Mouse (Mus musculus) midbrain, embryonic 14.5 days (tissue): Measurements from ENCODE around the gene Mboat1. TPM values are rescaled to one million over a fixed set of nuclear protein-coding genes. Genes with fewer than 3 reads are reported as not detected.

Experiments used
- ATAC-seq: fragments of 200-750 bp; cut with Nextera tagmentation; 2 replicates; pipeline ENCODE4 v1.8.0; 2017; ENCODE audit warnings: moderate number of reproducible peaks, moderate library complexity; ENCODE audit not compliant: low FRiP score, low TSS enrichment
- DNase-seq: peaks from one replicate; pipeline ENCODE4 v3.0.0-alpha.2; 2015
- H3K27ac ChIP-seq: fragments of 300-500 bp; sonication (generic); replicated peaks from 2 replicates; pipeline ENCODE4 v1.5.1; 2014; ENCODE audit warnings: mild to moderate bottlenecking, low read depth, low read length, moderate library complexity
- H3K27me3 ChIP-seq: fragments of 300-500 bp; sonication (generic); 2 replicates; pipeline ENCODE4 v1.6.1; 2014; ENCODE audit warnings: low read length, control low read depth, mixed read lengths; ENCODE audit not compliant: control insufficient read depth, insufficient read depth
- H3K36me3 ChIP-seq: fragments of 300-500 bp; sonication (generic); 2 replicates; pipeline ENCODE4 v1.6.1; 2014; ENCODE audit warnings: low read length, control low read depth; ENCODE audit not compliant: control insufficient read depth, insufficient read depth
- H3K4me1 ChIP-seq: fragments of 300-500 bp; sonication (generic); 2 replicates; pipeline ENCODE4 v1.6.1; 2014; ENCODE audit warnings: mild to moderate bottlenecking, antibody characterized with exemption, low read length, control low read depth; ENCODE audit not compliant: control insufficient read depth, insufficient read depth
- H3K4me2 ChIP-seq: fragments of 300-500 bp; sonication (generic); 2 replicates; pipeline ENCODE4 v1.6.1; 2014; ENCODE audit warnings: mild to moderate bottlenecking, low read length, moderate library complexity
- H3K4me3 ChIP-seq: fragments of 300-500 bp; sonication (generic); replicated peaks from 2 replicates; pipeline ENCODE4 v1.5.1; 2014; ENCODE audit warnings: low read depth, low read length
- H3K9ac ChIP-seq: fragments of 300-500 bp; sonication (generic); replicated peaks from 2 replicates; pipeline ENCODE4 v1.6.1; 2014; ENCODE audit warnings: mild to moderate bottlenecking, low read length, moderate library complexity
- H3K9me3 ChIP-seq: fragments of 300-500 bp; sonication (generic); 2 replicates; pipeline ENCODE4 v1.6.1; 2016; ENCODE audit warnings: low read length, control low read depth, mixed read lengths; ENCODE audit not compliant: control insufficient read depth
- WGBS: fragments of 180-500 bp; shearing (Covaris S2); extraction: QIAGEN DNeasy Blood & Tissue Kit; methylation state at CpG from one replicate; pipeline ENCODE4 v1.1.7; 2014; 5-methylcytosine and 5-hydroxymethylcytosine counted together
- polyA plus RNA-seq: library from polyadenylated mRNA; unstranded; fragments of >200 nt; fragmentation: Nextera tagmentation; extraction: Ambion mirVana; gene quantifications from 2 replicates; pipeline ENCODE4 v1.2.1, GENCODE M21; 2014

Gene Mboat1
- polyA plus RNA-seq, 1 experiment from 2014 or later, result 1.9 TPM

DNA sequence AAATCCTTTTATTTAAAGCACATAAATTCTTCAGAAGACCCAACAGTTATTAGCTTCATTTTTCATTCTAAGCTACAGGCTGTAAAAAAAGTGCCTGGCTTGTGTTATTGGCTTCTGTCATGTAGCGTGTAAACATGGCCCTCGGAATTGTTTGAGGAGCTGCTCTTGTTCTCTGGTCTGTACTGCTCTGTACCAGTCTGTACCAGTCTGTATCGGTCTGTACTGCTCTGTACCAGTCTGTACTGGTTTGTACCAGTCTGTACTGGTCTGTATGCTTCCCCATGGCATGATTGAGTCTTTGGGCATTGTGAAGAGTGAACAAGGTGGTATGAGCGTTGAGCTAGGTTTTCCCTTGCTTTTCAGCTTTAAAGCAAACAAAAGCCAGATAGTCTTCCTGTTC is 32.5 kb downstream of the Mboat1 start:
- no peaks in the 10 kb centered on the region for H3K9me3 ChIP-seq
- DNase-seq (no peak), ATAC-seq (no peak)
- no peaks in the 10 kb centered on the region for H3K4me1 ChIP-seq
- no peaks in the 10 kb centered on the region for H3K36me3 ChIP-seq
- H3K4me2 ChIP-seq, result no peak overlapping the region
- no peaks in the 10 kb centered on the region for H3K27me3 ChIP-seq
- no peak overlapping the region for H3K4me3 ChIP-seq
- 77% methylated on average over 4 of the region's 4 CpGs for WGBS
- no peak overlapping the region for H3K9ac ChIP-seq
- H3K27ac ChIP-seq, result no peak overlapping the region

DNA sequence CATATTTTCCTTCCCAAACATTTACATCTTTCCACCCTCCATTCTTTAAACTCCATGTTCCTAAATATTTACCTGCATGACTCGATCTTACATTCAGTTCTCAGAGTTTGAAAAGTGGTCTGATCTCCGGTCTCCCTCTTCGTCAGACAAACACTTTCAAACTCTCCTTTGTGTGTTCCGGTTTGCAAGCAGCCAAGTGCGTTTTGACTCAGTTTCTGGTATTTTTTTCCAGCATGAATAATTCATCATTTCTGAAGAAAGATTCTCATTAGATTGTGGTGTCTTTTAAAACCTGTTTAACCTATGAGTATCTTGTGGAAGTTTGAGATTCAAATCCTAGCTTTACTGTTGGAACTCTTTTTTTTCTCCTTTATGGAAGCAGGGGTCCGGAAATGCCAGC is 33.8 kb downstream of the Mboat1 start:
- DNase-seq (no peak), ATAC-seq (no peak)
- Histone ChIP-seq H3K9me3 (no peaks in the 10 kb centered on the region), H3K4me1 (no peaks in the 10 kb centered on the region), H3K36me3 (no peaks in the 10 kb centered on the region), H3K4me2 (no peak overlapping the region), H3K9ac (no peak overlapping the region), H3K27ac (no peak overlapping the region), H3K4me3 (no peak overlapping the region), H3K27me3 (no peaks in the 10 kb centered on the region)
- WGBS, result 86% methylated on average over 6 of the region's 6 CpGs

DNA sequence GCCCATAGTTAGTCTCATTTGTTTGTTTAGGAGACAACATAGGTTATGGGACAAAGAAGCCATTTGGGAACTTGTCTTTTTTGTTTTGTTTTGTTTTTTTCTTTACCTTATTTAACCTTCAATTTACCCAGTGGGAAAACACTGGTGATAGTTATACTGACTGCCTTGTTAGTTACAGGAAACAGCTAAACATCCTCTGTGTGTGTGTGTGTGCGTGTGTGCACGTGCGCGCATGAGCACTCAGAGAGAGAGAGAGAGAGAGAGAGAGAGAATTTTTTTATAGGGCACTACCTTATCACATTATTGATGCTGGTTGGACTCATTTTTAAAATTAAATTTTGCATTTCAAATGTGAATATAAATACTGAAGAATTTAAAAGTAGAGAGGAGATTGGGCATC is 38.3 kb downstream of the Mboat1 start:
- no peak overlapping the region for H3K27ac ChIP-seq
- H3K36me3 ChIP-seq, result no peaks in the 10 kb centered on the region
- H3K4me3 ChIP-seq, result no peak overlapping the region
- ATAC-seq (no peak), DNase-seq (no peak)
- no peaks in the 10 kb centered on the region for H3K4me1 ChIP-seq
- WGBS, result 95% methylated on average over 4 of the region's 4 CpGs
- no peaks in the 10 kb centered on the region for H3K27me3 ChIP-seq
- H3K4me2 ChIP-seq, result no peak overlapping the region
- H3K9ac ChIP-seq, result no peak overlapping the region
- no peaks in the 10 kb centered on the region for H3K9me3 ChIP-seq

DNA sequence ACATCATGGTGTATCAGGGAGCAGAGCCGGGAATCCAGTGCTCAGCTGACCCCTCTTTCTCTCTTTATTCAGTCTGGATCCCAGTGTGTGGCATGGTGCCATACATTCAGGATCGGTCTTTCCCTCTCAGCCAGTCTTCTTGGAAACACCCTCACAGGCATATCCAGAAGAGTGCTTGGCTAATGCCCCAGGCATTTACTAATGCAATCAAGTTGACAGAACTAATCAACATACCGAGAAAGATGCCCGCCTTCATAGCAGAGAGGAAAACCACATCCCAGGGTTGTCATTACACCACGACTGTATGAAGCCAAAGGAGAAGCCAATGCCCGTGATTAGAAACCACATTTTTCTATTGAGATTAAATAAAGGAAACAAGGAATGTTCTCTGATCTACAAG is 41.1 kb downstream of the Mboat1 start:
- H3K4me1 ChIP-seq, result no peaks in the 10 kb centered on the region
- WGBS, result 85% methylated on average over 6 of the region's 6 CpGs
- H3K27me3 ChIP-seq, result no peaks in the 10 kb centered on the region
- no peak overlapping the region for H3K4me3 ChIP-seq
- no peaks in the 10 kb centered on the region for H3K36me3 ChIP-seq
- H3K9ac ChIP-seq, result no peak overlapping the region
- DNase-seq (no peak), ATAC-seq (no peak)
- H3K9me3 ChIP-seq, result no peaks in the 10 kb centered on the region
- H3K27ac ChIP-seq, result no peak overlapping the region
- H3K4me2 ChIP-seq, result no peak overlapping the region

DNA sequence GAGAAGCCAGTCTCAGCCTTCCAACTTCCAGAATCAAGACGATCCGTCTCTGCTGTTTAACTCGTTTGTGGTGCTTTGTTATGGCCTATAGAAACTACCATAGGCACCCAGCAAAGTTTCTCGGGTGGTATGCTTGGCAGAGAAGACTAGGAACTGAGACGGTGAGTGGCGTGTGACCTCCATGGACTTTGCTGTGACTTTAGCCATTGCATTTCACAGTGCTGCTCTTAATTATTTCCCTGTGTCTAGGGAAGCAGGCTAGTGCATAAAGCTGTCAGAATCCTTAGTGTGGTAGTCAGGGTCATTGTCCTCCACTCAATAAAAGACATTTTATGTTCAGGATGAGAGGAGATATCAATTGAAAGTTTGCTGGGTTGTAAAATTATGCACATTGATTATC is 49.3 kb downstream of the Mboat1 start:
- H3K4me3 ChIP-seq, result no peak overlapping the region
- H3K4me1 ChIP-seq, result 0 out of 2 replicates have a peak, but pooled peaks cover 6% of the 10 kb centered on the region
- DNase-seq (no peak), ATAC-seq (no peak)
- H3K9ac ChIP-seq, result no peak overlapping the region
- H3K27me3 ChIP-seq, result no peaks in the 10 kb centered on the region
- 40% methylated on average over 6 of the region's 6 CpGs for WGBS
- no peak overlapping the region for H3K4me2 ChIP-seq
- no peaks in the 10 kb centered on the region for H3K9me3 ChIP-seq
- H3K36me3 ChIP-seq, result no peaks in the 10 kb centered on the region
- H3K27ac ChIP-seq, result no peak overlapping the region

DNA sequence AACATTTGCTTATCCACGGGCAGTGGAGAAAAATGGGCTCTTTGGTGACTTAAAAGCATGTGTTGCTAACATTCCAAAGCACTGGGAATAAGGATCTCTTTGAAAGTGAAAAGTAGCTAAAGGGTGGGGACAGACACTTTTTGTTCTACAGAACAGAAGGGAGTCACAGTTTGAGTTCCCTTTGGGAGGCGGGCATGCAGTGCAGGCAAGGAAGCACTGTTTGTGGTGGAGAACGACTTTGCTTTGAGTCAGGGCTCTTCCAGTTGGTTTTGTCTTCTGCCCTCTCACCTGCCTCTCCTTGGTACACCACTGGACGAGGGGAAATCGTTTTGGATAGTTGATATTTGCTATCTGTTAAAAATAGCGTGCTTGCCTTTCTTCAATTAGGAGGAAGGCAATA is 49.7 kb downstream of the Mboat1 start:
- peak; percentile 2 for DNase-seq

DNA sequence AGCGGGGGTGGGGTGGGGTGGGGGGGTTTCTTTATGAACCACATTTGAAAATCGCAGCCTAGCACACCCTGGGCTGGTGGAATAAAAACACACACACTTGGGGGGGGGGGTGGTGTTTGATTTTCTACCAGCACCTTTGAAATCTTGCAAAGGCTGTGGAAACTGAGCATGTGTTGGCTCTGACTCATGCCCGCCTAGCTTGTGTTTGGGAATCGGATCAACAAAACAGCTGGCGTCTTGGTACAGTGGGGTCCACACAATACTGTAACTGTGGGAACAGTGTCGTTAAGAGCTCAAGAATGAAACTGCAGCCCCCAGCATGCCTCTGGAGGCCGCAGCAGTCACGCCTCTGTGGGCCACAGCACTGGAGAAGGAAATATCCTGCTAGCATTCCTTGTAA is 50.2 kb downstream of the Mboat1 start:
- Histone ChIP-seq H3K36me3 (no peaks in the 10 kb centered on the region), H3K9ac (no peak overlapping the region), H3K9me3 (no peaks in the 10 kb centered on the region), H3K4me1 (0 out of 2 replicates have a peak, but pooled peaks cover 6% of the 10 kb centered on the region), H3K4me3 (no peak overlapping the region), H3K27me3 (no peaks in the 10 kb centered on the region), H3K27ac (no peak overlapping the region), H3K4me2 (no peak overlapping the region)
- DNase-seq (peak; percentile 58), ATAC-seq (peak; percentile 55)
- WGBS, result 39% methylated on average over 8 of the region's 8 CpGs

More for the DNA sequence above, 49.7 kb downstream of the Mboat1 start:
- 34% methylated on average over 6 of the region's 6 CpGs for WGBS
- no peak overlapping the region for H3K4me2 ChIP-seq
- no peak overlapping the region for H3K9ac ChIP-seq
- no peak overlapping the region for H3K4me3 ChIP-seq
- H3K27me3 ChIP-seq, result no peaks in the 10 kb centered on the region
- H3K36me3 ChIP-seq, result no peaks in the 10 kb centered on the region
- ATAC-seq, result no peak
- H3K9me3 ChIP-seq, result no peaks in the 10 kb centered on the region
- H3K4me1 ChIP-seq, result 0 out of 2 replicates have a peak, but pooled peaks cover 6% of the 10 kb centered on the region
- no peak overlapping the region for H3K27ac ChIP-seq

DNA sequence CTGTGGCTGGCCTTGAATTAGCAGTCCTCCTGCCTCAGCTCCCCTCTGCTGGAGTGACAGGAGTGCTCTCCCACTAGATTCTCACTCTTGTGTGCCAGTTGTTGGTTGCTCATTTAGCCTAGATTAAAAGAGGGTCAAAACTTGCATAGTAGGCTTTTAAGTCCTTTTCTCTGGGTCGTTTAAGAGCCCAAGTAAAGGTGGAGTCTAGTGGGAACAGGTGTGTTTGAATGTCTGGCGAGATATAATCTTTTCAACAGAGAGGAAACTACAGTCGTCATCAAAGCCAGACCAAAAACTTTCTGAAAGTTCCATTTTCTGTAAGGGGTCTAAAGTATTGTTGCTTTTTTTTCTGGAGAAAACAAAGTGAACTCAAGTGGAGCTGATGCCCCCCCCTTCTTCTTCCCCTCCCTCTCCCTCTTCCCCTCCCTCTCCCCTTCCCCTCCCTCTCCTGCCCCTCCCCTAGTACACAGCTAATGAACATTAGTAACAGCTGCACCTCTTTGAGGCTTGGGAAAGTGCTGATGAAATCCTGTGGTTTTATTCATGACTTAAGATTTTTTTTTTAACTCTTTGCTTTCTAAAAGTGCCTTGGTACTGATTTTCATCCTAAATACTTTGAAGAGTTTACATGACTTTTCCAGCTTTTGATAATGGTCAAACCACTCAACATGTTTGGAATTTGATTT is 55.9 kb downstream of the Mboat1 start:
- WGBS, result 80% methylated on average over 3 of the region's 3 CpGs
- Histone ChIP-seq H3K27ac (no peak overlapping the region), H3K4me2 (no peak overlapping the region), H3K27me3 (no peaks in the 10 kb centered on the region), H3K4me3 (no peak overlapping the region), H3K36me3 (no peaks in the 10 kb centered on the region), H3K9ac (no peak overlapping the region), H3K9me3 (no peaks in the 10 kb centered on the region), H3K4me1 (no peaks in the 10 kb centered on the region)
- no peak for ATAC-seq
- DNase-seq, result no peak

DNA sequence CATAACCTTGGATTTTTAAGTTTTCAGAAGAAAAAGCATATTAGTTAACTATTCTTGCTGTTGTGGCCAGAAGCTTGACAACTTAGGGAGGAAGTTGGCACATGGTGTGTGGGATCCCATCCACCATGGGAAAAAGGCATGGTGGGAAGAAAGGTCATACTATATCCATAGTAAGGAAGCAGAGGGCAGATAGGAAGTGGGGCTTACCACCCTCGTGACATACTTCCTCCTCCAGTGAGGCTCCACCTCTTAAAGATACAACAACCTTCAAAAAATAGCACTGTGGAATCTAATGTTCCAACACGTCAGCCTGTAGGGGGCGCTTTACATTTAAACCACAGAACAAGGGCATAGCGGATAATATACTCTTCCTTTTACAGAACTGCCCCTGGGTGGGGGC is 57.1 kb downstream of the Mboat1 start:
- no peak overlapping the region for H3K9ac ChIP-seq
- no peaks in the 10 kb centered on the region for H3K4me1 ChIP-seq
- no peak for DNase-seq
- H3K36me3 ChIP-seq, result no peaks in the 10 kb centered on the region
- ATAC-seq, result no peak
- H3K4me3 ChIP-seq, result no peak overlapping the region
- no peak overlapping the region for H3K4me2 ChIP-seq
- H3K27me3 ChIP-seq, result no peaks in the 10 kb centered on the region
- 76% methylated on average over 4 of the region's 4 CpGs for WGBS
- no peak overlapping the region for H3K27ac ChIP-seq
- H3K9me3 ChIP-seq, result no peaks in the 10 kb centered on the region
